Mouse (Mus musculus): ENCODE measurements around the gene Gng13. TPM values are rescaled to one million over a fixed set of nuclear protein-coding genes. Genes with fewer than 3 reads are reported as not detected.

The Gng13 gene
- total and polyA plus RNA-seq, 2 experiments = not detected

- no peaks in the 10 kb centered on the region for H3K4me1 ChIP-seq (ENCODE audit: control insufficient read depth, insufficient read depth, low read length)
- no peaks in the 10 kb centered on the region for H3K27me3 ChIP-seq (ENCODE audit: control insufficient read depth, insufficient read depth, low read length)
- TF ChIP-seq CTCF (IDR thresholded peaks at IDR 0.05; ENCODE audit: low read depth, low read length) = no peak
- no peak for TF ChIP-seq POLR2A (IDR thresholded peaks at IDR 0.05; ENCODE audit: extremely low read depth, insufficient read depth, low read length)
- H3K9ac ChIP-seq (ENCODE audit: low read depth, low read length) = no peak overlapping the region
- H3K27ac ChIP-seq (replicated peaks; ENCODE audit: insufficient read depth, low read depth, low read length) = no peak overlapping the region
- 75% methylated on average over 9 of the region's 9 CpGs for WGBS
- H3K4me3 ChIP-seq (ENCODE audit: insufficient read depth, low read depth, low read length) = no peak overlapping the region
- DNase-seq (ENCODE audit: extremely low read depth, low read depth, low spot score) = no peak
- no peaks in the 10 kb centered on the region for H3K36me3 ChIP-seq (ENCODE audit: control insufficient read depth, insufficient read depth, low read length)
- no peaks in the 10 kb centered on the region for H3K79me2 ChIP-seq (ENCODE audit: control insufficient read depth, insufficient read depth, low read length)
These were observed 39.6 kb downstream of the Gng13 start for GRCm38 (mm10) chr17:25756378-25757242.

- DNase-seq (ENCODE audit: extremely low read depth, low read depth, low spot score) = no peak
- Histone ChIP-seq H3K9ac (ENCODE audit: low read depth, low read length) (no peak overlapping the region), H3K79me2 (ENCODE audit: control insufficient read depth, insufficient read depth, low read length) (no peaks in the 10 kb centered on the region), H3K27me3 (ENCODE audit: control insufficient read depth, insufficient read depth, low read length) (no peaks in the 10 kb centered on the region), H3K4me1 (ENCODE audit: control insufficient read depth, insufficient read depth, low read length) (no peaks in the 10 kb centered on the region), H3K4me3 (ENCODE audit: insufficient read depth, low read depth, low read length) (no peak overlapping the region), H3K36me3 (ENCODE audit: control insufficient read depth, insufficient read depth, low read length) (no peaks in the 10 kb centered on the region), H3K27ac (replicated peaks; ENCODE audit: insufficient read depth, low read depth, low read length) (no peak overlapping the region)
- WGBS = 25% methylated on average over 3 of the region's 3 CpGs
- TF ChIP-seq CTCF (IDR thresholded peaks at IDR 0.05; ENCODE audit: low read depth, low read length) = no peak
- TF ChIP-seq POLR2A (IDR thresholded peaks at IDR 0.05; ENCODE audit: extremely low read depth, insufficient read depth, low read length) = no peak
These were observed 40.7 kb downstream of the Gng13 start for GRCm38 (mm10) chr17:25757691-25758090.

- H3K4me3 ChIP-seq (ENCODE audit: insufficient read depth, low read depth, low read length) = no peak overlapping the region
- H3K9ac ChIP-seq (ENCODE audit: low read depth, low read length) = no peak overlapping the region
- DNase-seq (ENCODE audit: extremely low read depth, low read depth, low spot score) = no peak
- H3K4me1 ChIP-seq (ENCODE audit: control insufficient read depth, insufficient read depth, low read length) = no peaks in the 10 kb centered on the region
- H3K27ac ChIP-seq (replicated peaks; ENCODE audit: insufficient read depth, low read depth, low read length) = no peak overlapping the region
- H3K27me3 ChIP-seq (ENCODE audit: control insufficient read depth, insufficient read depth, low read length) = no peaks in the 10 kb centered on the region
- no peaks in the 10 kb centered on the region for H3K36me3 ChIP-seq (ENCODE audit: control insufficient read depth, insufficient read depth, low read length)
- TF ChIP-seq CTCF (IDR thresholded peaks at IDR 0.05; ENCODE audit: low read depth, low read length) (no peak), POLR2A (IDR thresholded peaks at IDR 0.05; ENCODE audit: extremely low read depth, insufficient read depth, low read length) (no peak)
- WGBS = 72% methylated on average over 8 of the region's 8 CpGs
- H3K79me2 ChIP-seq (ENCODE audit: control insufficient read depth, insufficient read depth, low read length) = no peaks in the 10 kb centered on the region
These were observed 43.2 kb downstream of the Gng13 start for GRCm38 (mm10) chr17:25760148-25760547.

GRCm38 (mm10) chr17:25761561-25761970, 44.6 kb downstream of the Gng13 start:
- Histone ChIP-seq H3K4me1 (ENCODE audit: control insufficient read depth, insufficient read depth, low read length) (no peaks in the 10 kb centered on the region), H3K27ac (replicated peaks; ENCODE audit: insufficient read depth, low read depth, low read length) (no peak overlapping the region), H3K79me2 (ENCODE audit: control insufficient read depth, insufficient read depth, low read length) (no peaks in the 10 kb centered on the region), H3K27me3 (ENCODE audit: control insufficient read depth, insufficient read depth, low read length) (no peaks in the 10 kb centered on the region), H3K4me3 (ENCODE audit: insufficient read depth, low read depth, low read length) (no peak overlapping the region), H3K9ac (ENCODE audit: low read depth, low read length) (no peak overlapping the region), H3K36me3 (ENCODE audit: control insufficient read depth, insufficient read depth, low read length) (no peaks in the 10 kb centered on the region)
- DNase-seq (ENCODE audit: extremely low read depth, low read depth, low spot score) = no peak
- WGBS = 40% methylated on average over 4 of the region's 4 CpGs
- TF ChIP-seq POLR2A (IDR thresholded peaks at IDR 0.05; ENCODE audit: extremely low read depth, insufficient read depth, low read length) = no peak
- TF ChIP-seq CTCF (IDR thresholded peaks at IDR 0.05; ENCODE audit: low read depth, low read length) = no peak

- TF ChIP-seq POLR2A (IDR thresholded peaks at IDR 0.05; ENCODE audit: extremely low read depth, insufficient read depth, low read length) = no peak
- no peak for TF ChIP-seq CTCF (IDR thresholded peaks at IDR 0.05; ENCODE audit: low read depth, low read length)
- no peaks in the 10 kb centered on the region for H3K4me1 ChIP-seq (ENCODE audit: control insufficient read depth, insufficient read depth, low read length)
These were observed 45.6 kb downstream of the Gng13 start for GRCm38 (mm10) chr17:25762591-25762990.

GRCm38 (mm10) chr17:25765886-25766285, 48.9 kb downstream of the Gng13 start:
- WGBS = 80% methylated on average over 5 of the region's 5 CpGs
- no peaks in the 10 kb centered on the region for H3K4me1 ChIP-seq (ENCODE audit: control insufficient read depth, insufficient read depth, low read length)
- H3K36me3 ChIP-seq (ENCODE audit: control insufficient read depth, insufficient read depth, low read length) = no peaks in the 10 kb centered on the region
- DNase-seq (ENCODE audit: extremely low read depth, low read depth, low spot score) = no peak
- H3K27ac ChIP-seq (replicated peaks; ENCODE audit: insufficient read depth, low read depth, low read length) = no peak overlapping the region
- TF ChIP-seq CTCF (IDR thresholded peaks at IDR 0.05; ENCODE audit: low read depth, low read length) (no peak), POLR2A (IDR thresholded peaks at IDR 0.05; ENCODE audit: extremely low read depth, insufficient read depth, low read length) (no peak)
- no peak overlapping the region for H3K9ac ChIP-seq (ENCODE audit: low read depth, low read length)
- H3K79me2 ChIP-seq (ENCODE audit: control insufficient read depth, insufficient read depth, low read length) = no peaks in the 10 kb centered on the region
- no peaks in the 10 kb centered on the region for H3K27me3 ChIP-seq (ENCODE audit: control insufficient read depth, insufficient read depth, low read length)
- H3K4me3 ChIP-seq (ENCODE audit: insufficient read depth, low read depth, low read length) = no peak overlapping the region

More at GRCm38 (mm10) chr17:25762591-25762990, 45.6 kb downstream of the Gng13 start:
- Histone ChIP-seq H3K9ac (ENCODE audit: low read depth, low read length) (no peak overlapping the region), H3K4me3 (ENCODE audit: insufficient read depth, low read depth, low read length) (no peak overlapping the region), H3K27ac (replicated peaks; ENCODE audit: insufficient read depth, low read depth, low read length) (no peak overlapping the region), H3K36me3 (ENCODE audit: control insufficient read depth, insufficient read depth, low read length) (no peaks in the 10 kb centered on the region), H3K79me2 (ENCODE audit: control insufficient read depth, insufficient read depth, low read length) (no peaks in the 10 kb centered on the region), H3K27me3 (ENCODE audit: control insufficient read depth, insufficient read depth, low read length) (no peaks in the 10 kb centered on the region)
- WGBS = 43% methylated on average over 3 of the region's 3 CpGs
- DNase-seq (ENCODE audit: extremely low read depth, low read depth, low spot score) = no peak

Other genes starting within 250 kb of the Gng13 start
- not detected in 2 replicates for gene Sstr5, start 219.9 kb upstream of the Gng13 start, total RNA-seq (2014; rRNA removed)
- gene Sstr5, start 219.9 kb upstream of the Gng13 start, polyA plus RNA-seq (2012; rRNA removed) = not detected in 2 replicates
- gene Sox8, start 146.5 kb upstream of the Gng13 start, total RNA-seq (2014; rRNA removed) = not detected in 2 replicates
- not detected in 2 replicates for gene Sox8, start 146.5 kb upstream of the Gng13 start, polyA plus RNA-seq (2012; rRNA removed)
- 26.9 and 31.3 TPM in 2 replicates for gene Lmf1, start 138.1 kb upstream of the Gng13 start, total RNA-seq (2014; rRNA removed)
- gene Lmf1, start 138.1 kb upstream of the Gng13 start, polyA plus RNA-seq (2012; rRNA removed) = 35.2 and 38.4 TPM in 2 replicates
- gene Chtf18, start 10.2 kb downstream of the Gng13 start, total RNA-seq (2014; rRNA removed) = 0.18 and 0.47 TPM in 2 replicates
- 0.31 and 0.35 TPM in 2 replicates for gene Chtf18, start 10.2 kb downstream of the Gng13 start, polyA plus RNA-seq (2012; rRNA removed)
- 1.0 and 2.1 TPM in 2 replicates for gene Rpusd1, start 10.5 kb downstream of the Gng13 start, total RNA-seq (2014; rRNA removed)
- gene Rpusd1, start 10.5 kb downstream of the Gng13 start, polyA plus RNA-seq (2012; rRNA removed) = 7.3 and 9.0 TPM in 2 replicates
- not detected in 2 replicates for gene Mslnl, start 18.9 kb downstream of the Gng13 start, total RNA-seq (2014; rRNA removed)
- gene Mslnl, start 18.9 kb downstream of the Gng13 start, polyA plus RNA-seq (2012; rRNA removed) = not detected in 2 replicates
- gene Msln, start 37.2 kb downstream of the Gng13 start, total RNA-seq (2014; rRNA removed) = 0.34 and 0.74 TPM in 2 replicates
- 1.1 and 2.0 TPM in 2 replicates for gene Msln, start 37.2 kb downstream of the Gng13 start, polyA plus RNA-seq (2012; rRNA removed)
- gene Narfl, start 56.6 kb downstream of the Gng13 start, total RNA-seq (2014; rRNA removed) = 14.9 and 20.6 TPM in 2 replicates
- gene Narfl, start 56.6 kb downstream of the Gng13 start, polyA plus RNA-seq (2012; rRNA removed) = 19.4 and 22.5 TPM in 2 replicates
- 6.0 and 6.7 TPM in 2 replicates for gene Haghl, start 68.5 kb downstream of the Gng13 start, total RNA-seq (2014; rRNA removed)
- 11.2 and 14.1 TPM in 2 replicates for gene Haghl, start 68.5 kb downstream of the Gng13 start, polyA plus RNA-seq (2012; rRNA removed)
- not detected in 2 replicates for gene Ccdc78, start 69.4 kb downstream of the Gng13 start, total RNA-seq (2014; rRNA removed)
- gene Ccdc78, start 69.4 kb downstream of the Gng13 start, polyA plus RNA-seq (2012; rRNA removed) = 0.06 TPM in 1 of 2 replicates, not detected in the other
- gene Fam173a, start 75.7 kb downstream of the Gng13 start, total RNA-seq (2014; rRNA removed) = 55.0 and 69.3 TPM in 2 replicates
- gene Fam173a, start 75.7 kb downstream of the Gng13 start, polyA plus RNA-seq (2012; rRNA removed) = 89.3 and 106 TPM in 2 replicates
- 0.28 and 0.54 TPM in 2 replicates for gene AC134908.4, start 78.5 kb downstream of the Gng13 start, total RNA-seq (2014; rRNA removed)
- 0.35 and 0.37 TPM in 2 replicates for gene AC134908.4, start 78.5 kb downstream of the Gng13 start, polyA plus RNA-seq (2012; rRNA removed)
- gene Metrn, start 80.0 kb downstream of the Gng13 start, total RNA-seq (2014; rRNA removed) = 11.7 and 22.2 TPM in 2 replicates
- gene Metrn, start 80.0 kb downstream of the Gng13 start, polyA plus RNA-seq (2012; rRNA removed) = 21.6 and 37.1 TPM in 2 replicates
- 0.07 TPM in 1 of 2 replicates, not detected in the other for gene Fbxl16, start 91.9 kb downstream of the Gng13 start, total RNA-seq (2014; rRNA removed)
- 0.12 and 0.33 TPM in 2 replicates for gene Fbxl16, start 91.9 kb downstream of the Gng13 start, polyA plus RNA-seq (2012; rRNA removed)
- 13.3 and 15.6 TPM in 2 replicates for gene Wdr24, start 106.5 kb downstream of the Gng13 start, total RNA-seq (2014; rRNA removed)
- 23.9 and 24.8 TPM in 2 replicates for gene Wdr24, start 106.5 kb downstream of the Gng13 start, polyA plus RNA-seq (2012; rRNA removed)
- 25.6 and 30.5 TPM in 2 replicates for gene Jmjd8, start 111.7 kb downstream of the Gng13 start, total RNA-seq (2014; rRNA removed)
- 75.0 and 78.4 TPM in 2 replicates for gene Jmjd8, start 111.7 kb downstream of the Gng13 start, polyA plus RNA-seq (2012; rRNA removed)
- gene Stub1, start 116.2 kb downstream of the Gng13 start, total RNA-seq (2014; rRNA removed) = 50.4 and 55.3 TPM in 2 replicates
- 81.3 and 94.4 TPM in 2 replicates for gene Stub1, start 116.2 kb downstream of the Gng13 start, polyA plus RNA-seq (2012; rRNA removed)
- gene Rhbdl1, start 120.1 kb downstream of the Gng13 start, total RNA-seq (2014; rRNA removed) = 0.40 and 0.74 TPM in 2 replicates
- gene Rhbdl1, start 120.1 kb downstream of the Gng13 start, polyA plus RNA-seq (2012; rRNA removed) = 3.8 and 5.5 TPM in 2 replicates
- 2.7 and 4.8 TPM in 2 replicates for gene Gm20683, start 124.6 kb downstream of the Gng13 start, total RNA-seq (2014; rRNA removed)
- gene Gm20683, start 124.6 kb downstream of the Gng13 start, polyA plus RNA-seq (2012; rRNA removed) = 19.1 and 26.9 TPM in 2 replicates
- gene Rhot2, start 127.7 kb downstream of the Gng13 start, total RNA-seq (2014; rRNA removed) = 18.0 and 20.9 TPM in 2 replicates
- gene Rhot2, start 127.7 kb downstream of the Gng13 start, polyA plus RNA-seq (2012; rRNA removed) = 63.0 and 71.1 TPM in 2 replicates
- gene Wdr90, start 144.3 kb downstream of the Gng13 start, total RNA-seq (2014; rRNA removed) = 2.7 and 3.3 TPM in 2 replicates
- gene Wdr90, start 144.3 kb downstream of the Gng13 start, polyA plus RNA-seq (2012; rRNA removed) = 9.0 and 14.1 TPM in 2 replicates
- gene Mcrip2, start 151.6 kb downstream of the Gng13 start, total RNA-seq (2014; rRNA removed) = 26.1 and 36.0 TPM in 2 replicates
- 139 and 141 TPM in 2 replicates for gene Mcrip2, start 151.6 kb downstream of the Gng13 start, polyA plus RNA-seq (2012; rRNA removed)
- gene Mettl26, start 157.9 kb downstream of the Gng13 start, total RNA-seq (2014; rRNA removed) = 129 and 131 TPM in 2 replicates
- gene Mettl26, start 157.9 kb downstream of the Gng13 start, polyA plus RNA-seq (2012; rRNA removed) = 415 and 439 TPM in 2 replicates
- 0.07 and 0.09 TPM in 2 replicates for gene Wfikkn1, start 163.7 kb downstream of the Gng13 start, total RNA-seq (2014; rRNA removed)
- 0.24 and 0.92 TPM in 2 replicates for gene Wfikkn1, start 163.7 kb downstream of the Gng13 start, polyA plus RNA-seq (2012; rRNA removed)
- 6.1 and 7.2 TPM in 2 replicates for gene Rab40c, start 202.6 kb downstream of the Gng13 start, total RNA-seq (2014; rRNA removed)
- gene Rab40c, start 202.6 kb downstream of the Gng13 start, polyA plus RNA-seq (2012; rRNA removed) = 22.8 and 24.1 TPM in 2 replicates
- 11.5 and 16.0 TPM in 2 replicates for gene Pigq, start 227.8 kb downstream of the Gng13 start, total RNA-seq (2014; rRNA removed)
- 51.6 and 52.5 TPM in 2 replicates for gene Pigq, start 227.8 kb downstream of the Gng13 start, polyA plus RNA-seq (2012; rRNA removed)
- gene Nhlrc4, start 227.8 kb downstream of the Gng13 start, total RNA-seq (2014; rRNA removed) = 1.2 TPM in 1 of 2 replicates, not detected in the other
- gene Nhlrc4, start 227.8 kb downstream of the Gng13 start, polyA plus RNA-seq (2012; rRNA removed) = 0.04 TPM in 1 of 2 replicates, not detected in the other
- not detected in 2 replicates for gene A930017K11Rik, start 235.4 kb downstream of the Gng13 start, total RNA-seq (2014; rRNA removed)
- gene A930017K11Rik, start 235.4 kb downstream of the Gng13 start, polyA plus RNA-seq (2012; rRNA removed) = not detected in 2 replicates

Measured in liver, adult 2 months (tissue).